Mouse (Mus musculus) intestine, postnatal 0 days (tissue): ENCODE measurements around the gene Pik3c2b. TPM values are rescaled to one million over a fixed set of nuclear protein-coding genes. Genes with fewer than 3 reads are reported as not detected.

Experiments used
- ATAC-seq: fragments of 200-750 bp; cut with Nextera tagmentation; 2 replicates; pipeline ENCODE4 v1.8.0; 2017; ENCODE audit warnings: mild to moderate bottlenecking, moderate TSS enrichment, moderate library complexity
- H3K27ac ChIP-seq: fragments of 300-500 bp; sonication (generic); 2 replicates; pipeline ENCODE4 v1.5.1; 2014; ENCODE audit warnings: mild to moderate bottlenecking, low read depth, low read length, moderate library complexity
- H3K27me3 ChIP-seq: fragments of 300-500 bp; sonication (generic); replicated peaks from 2 replicates; pipeline ENCODE4 v1.6.1; 2014; ENCODE audit warnings: low read length, mixed read lengths; ENCODE audit not compliant: control insufficient read depth, insufficient read depth
- H3K36me3 ChIP-seq: fragments of 300-500 bp; sonication (generic); 2 replicates; pipeline ENCODE4 v1.6.1; 2014; ENCODE audit warnings: mild to moderate bottlenecking, moderate library complexity; ENCODE audit not compliant: control insufficient read depth, insufficient read depth
- H3K4me1 ChIP-seq: fragments of 300-500 bp; sonication (generic); replicated peaks from 2 replicates; pipeline ENCODE4 v1.6.1; 2014; ENCODE audit warnings: antibody characterized with exemption, low read length, mixed read lengths; ENCODE audit not compliant: control insufficient read depth, insufficient read depth
- H3K4me2 ChIP-seq: fragments of 300-500 bp; sonication (generic); replicated peaks from 2 replicates; pipeline ENCODE4 v1.6.1; 2014; ENCODE audit warnings: low read depth, mild to moderate bottlenecking, moderate library complexity
- H3K4me3 ChIP-seq: fragments of 300-500 bp; sonication (generic); 2 replicates; pipeline ENCODE4 v1.5.1; 2014; ENCODE audit warnings: low read depth, low read length
- H3K9ac ChIP-seq: fragments of 300-500 bp; sonication (generic); 2 replicates; pipeline ENCODE4 v1.6.1; 2014; ENCODE audit warnings: mild to moderate bottlenecking, low read depth, low read length
- H3K9me3 ChIP-seq: fragments of 300-500 bp; sonication (generic); 2 replicates; pipeline ENCODE4 v1.6.1; 2016; ENCODE audit warnings: mixed run types; ENCODE audit not compliant: control insufficient read depth
- CTCF ChIP-seq: sonication (generic); IDR thresholded peaks from 2 replicates; pipeline ENCODE4 v1.5.1; 2016; ENCODE audit warnings: low read depth, mild to moderate bottlenecking, control low read depth, antibody characterized with exemption, moderate library complexity
- WGBS: fragments of 180-500 bp; shearing (Covaris S2); extraction: QIAGEN DNeasy Blood & Tissue Kit; methylation state at CpG from one replicate; pipeline ENCODE4 v1.1.7; 2014; 5-methylcytosine and 5-hydroxymethylcytosine counted together
- polyA plus RNA-seq: library from polyadenylated mRNA; unstranded; fragments of >200 nt; fragmentation: Nextera tagmentation; extraction: Ambion mirVana; gene quantifications from 2 replicates; pipeline ENCODE4 v1.2.1, GENCODE M21; 2015

Gene Pik3c2b
- polyA plus RNA-seq, 1 experiment from 2014 or later = 3.1 TPM

DNA sequence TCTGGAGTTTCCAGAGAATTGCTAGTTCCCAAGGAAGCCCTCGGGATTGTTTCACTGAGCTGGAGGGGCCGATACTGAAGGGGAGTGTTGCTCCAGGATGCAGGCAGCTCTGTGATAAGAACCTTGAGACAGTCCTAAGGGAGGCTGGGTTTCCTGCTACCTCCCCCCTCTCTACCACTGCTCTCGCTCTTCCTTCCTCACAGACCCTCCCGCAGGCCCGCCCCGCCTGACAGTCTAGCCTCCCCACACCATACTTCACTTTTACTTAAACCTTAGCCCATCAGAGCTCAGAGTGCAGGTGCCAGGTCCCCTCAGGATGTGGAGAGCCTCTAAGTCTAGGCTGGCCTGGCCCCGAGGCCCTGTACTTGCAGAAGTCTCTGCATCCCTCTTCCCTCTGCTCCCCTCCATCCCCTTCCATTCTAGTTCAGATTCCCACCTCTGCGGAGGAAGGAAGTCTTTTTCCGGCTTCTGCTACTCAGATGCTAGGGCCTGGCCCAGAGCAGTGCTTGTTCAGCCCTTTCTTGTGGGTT, 27.9 kb downstream of the Pik3c2b start:
- H3K27ac ChIP-seq = 0 out of 2 replicates have a peak overlapping the region, but pooled peaks have one; percentile 50
- peaks cover 10% of the 10 kb centered on the region; the same call in 1 of the 2 replicates for H3K4me1 ChIP-seq
- H3K36me3 ChIP-seq = peaks cover 20% of the 10 kb centered on the region; the same call in 1 of the 2 replicates
- no peaks in the 10 kb centered on the region for H3K9me3 ChIP-seq
- H3K9ac ChIP-seq = no peak overlapping the region
- H3K27me3 ChIP-seq = no peaks in the 10 kb centered on the region
- TF ChIP-seq CTCF = no peak
- no peak for ATAC-seq
- no peak overlapping the region for H3K4me2 ChIP-seq
- WGBS = 65% methylated on average over 9 of the region's 9 CpGs
- H3K4me3 ChIP-seq = no peak overlapping the region

DNA sequence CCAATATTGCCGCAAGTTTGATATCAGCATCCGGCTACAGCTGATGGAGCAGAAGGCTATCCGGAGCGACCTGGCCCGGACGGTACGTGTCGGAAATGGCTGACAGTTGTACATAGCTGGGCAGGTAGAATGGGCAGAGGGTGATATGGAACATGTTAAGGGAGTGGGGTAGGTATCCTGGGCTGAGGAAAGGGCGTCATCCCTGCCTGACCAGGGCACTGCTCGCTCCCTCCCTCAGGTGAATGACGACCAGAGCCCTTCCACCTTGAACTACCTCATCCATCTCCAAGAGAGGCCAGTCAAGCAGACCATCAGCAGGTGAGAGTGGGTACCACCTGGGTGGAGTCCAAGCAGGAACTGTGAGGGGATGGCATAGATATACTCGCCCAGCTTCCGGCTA, 29.1 kb downstream of the Pik3c2b start:
- Histone ChIP-seq H3K4me1 (peaks cover 10% of the 10 kb centered on the region; the same call in 1 of the 2 replicates), H3K4me3 (no peak overlapping the region), H3K4me2 (no peak overlapping the region), H3K9me3 (no peaks in the 10 kb centered on the region), H3K9ac (no peak overlapping the region), H3K27me3 (no peaks in the 10 kb centered on the region), H3K27ac (no peak overlapping the region), H3K36me3 (peaks cover 16% of the 10 kb centered on the region; the same call in 1 of the 2 replicates)
- no peak for TF ChIP-seq CTCF
- no peak for ATAC-seq
- WGBS = 96% methylated on average over 13 of the region's 13 CpGs

DNA sequence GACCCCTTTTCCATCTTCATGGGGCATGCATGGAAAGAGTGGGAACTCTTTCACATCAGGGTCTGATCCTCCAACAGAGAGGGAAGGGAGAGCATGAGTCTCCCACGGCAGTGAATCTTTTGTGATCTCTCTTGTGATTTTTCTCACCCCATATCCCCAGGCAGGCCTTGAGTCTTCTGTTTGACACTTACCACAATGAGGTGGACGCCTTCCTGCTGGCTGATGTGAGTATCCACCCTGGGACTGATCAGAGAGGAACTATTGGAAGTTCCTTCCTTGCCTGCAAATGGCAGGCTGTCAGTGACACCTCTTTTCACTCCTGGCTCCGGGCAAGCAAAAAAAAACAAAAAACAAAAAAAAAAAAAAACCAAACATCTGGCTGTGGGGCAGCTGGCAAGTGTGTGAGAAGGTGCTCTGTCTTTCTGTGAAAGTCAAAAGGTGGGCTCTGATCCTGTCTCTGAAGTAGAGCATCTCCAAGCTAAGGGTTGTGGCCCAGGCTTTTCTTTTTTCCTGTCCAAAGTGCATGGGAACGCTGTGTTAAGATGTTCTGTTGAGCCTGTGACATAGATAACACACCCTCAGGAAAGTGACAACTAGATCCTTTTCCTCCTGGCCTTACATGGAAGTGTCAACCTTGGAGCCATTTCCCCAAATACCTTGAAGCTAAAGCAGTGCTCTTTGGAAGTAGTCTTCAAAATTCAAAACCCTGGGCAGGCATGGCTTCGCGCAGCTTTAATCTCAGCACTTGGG, 30.4 kb downstream of the Pik3c2b start:
- TF ChIP-seq CTCF = no peak
- WGBS = 77% methylated on average over 6 of the region's 6 CpGs
- Histone ChIP-seq H3K4me1 (peaks cover 8% of the 10 kb centered on the region; the same call in 1 of the 2 replicates), H3K4me2 (no peak overlapping the region), H3K27me3 (no peaks in the 10 kb centered on the region), H3K36me3 (peaks cover 22% of the 10 kb centered on the region; the same call in 1 of the 2 replicates), H3K27ac (no peak overlapping the region), H3K9me3 (no peaks in the 10 kb centered on the region), H3K9ac (no peak overlapping the region), H3K4me3 (no peak overlapping the region)
- ATAC-seq = no peak

DNA sequence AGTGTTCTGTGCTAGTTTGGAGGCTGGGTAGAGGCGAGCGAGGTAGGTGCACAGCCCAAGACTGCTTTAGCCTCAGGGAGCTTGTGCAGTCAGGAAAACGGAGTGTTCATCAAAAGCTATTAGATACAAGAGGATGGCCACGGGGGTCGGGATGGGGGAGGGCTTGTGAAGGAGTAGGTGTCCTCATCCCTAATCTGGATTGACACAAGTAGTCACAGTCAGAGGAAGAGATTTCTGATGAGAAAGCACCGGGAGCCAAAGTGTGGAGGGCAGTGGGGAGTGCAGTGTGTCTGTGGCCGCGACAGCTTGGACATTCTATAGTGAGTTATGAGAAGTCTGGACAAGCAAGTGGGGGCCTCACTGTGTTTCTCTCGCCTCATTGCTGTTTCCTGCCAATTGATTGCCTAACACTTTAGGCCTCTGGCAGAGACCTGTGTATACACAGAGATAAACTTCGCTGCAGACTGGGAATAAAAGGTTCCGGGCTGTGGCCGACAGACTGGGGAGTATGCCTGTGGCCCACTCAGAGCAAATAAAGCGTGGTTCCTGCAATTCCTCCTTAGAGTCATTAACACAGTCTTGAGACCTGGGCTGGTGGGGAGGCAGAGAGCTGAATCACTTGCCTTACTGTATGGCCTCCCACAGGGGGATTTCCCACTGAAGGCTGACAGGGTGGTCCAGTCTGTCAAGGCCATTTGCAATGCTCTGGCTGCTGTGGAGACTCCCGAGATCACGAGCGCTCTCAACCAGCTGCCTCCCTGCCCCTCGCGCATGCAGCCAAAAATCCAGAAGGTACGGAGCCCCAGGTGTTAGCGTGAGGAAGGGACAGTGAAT, 31.4 kb downstream of the Pik3c2b start:
- 33% methylated on average over 20 of the region's 20 CpGs for WGBS
- no peak overlapping the region for H3K4me3 ChIP-seq
- no peaks in the 10 kb centered on the region for H3K9me3 ChIP-seq
- H3K4me2 ChIP-seq = no peak overlapping the region
- peaks cover 8% of the 10 kb centered on the region; the same call in 1 of the 2 replicates for H3K4me1 ChIP-seq
- ATAC-seq = peak; percentile 48; the same call in 1 of the 2 replicates
- H3K9ac ChIP-seq = no peak overlapping the region
- H3K27me3 ChIP-seq = no peaks in the 10 kb centered on the region
- TF ChIP-seq CTCF = no peak
- H3K36me3 ChIP-seq = peaks cover 24% of the 10 kb centered on the region; the same call in 1 of the 2 replicates
- H3K27ac ChIP-seq = peak overlapping the region; percentile 24

DNA sequence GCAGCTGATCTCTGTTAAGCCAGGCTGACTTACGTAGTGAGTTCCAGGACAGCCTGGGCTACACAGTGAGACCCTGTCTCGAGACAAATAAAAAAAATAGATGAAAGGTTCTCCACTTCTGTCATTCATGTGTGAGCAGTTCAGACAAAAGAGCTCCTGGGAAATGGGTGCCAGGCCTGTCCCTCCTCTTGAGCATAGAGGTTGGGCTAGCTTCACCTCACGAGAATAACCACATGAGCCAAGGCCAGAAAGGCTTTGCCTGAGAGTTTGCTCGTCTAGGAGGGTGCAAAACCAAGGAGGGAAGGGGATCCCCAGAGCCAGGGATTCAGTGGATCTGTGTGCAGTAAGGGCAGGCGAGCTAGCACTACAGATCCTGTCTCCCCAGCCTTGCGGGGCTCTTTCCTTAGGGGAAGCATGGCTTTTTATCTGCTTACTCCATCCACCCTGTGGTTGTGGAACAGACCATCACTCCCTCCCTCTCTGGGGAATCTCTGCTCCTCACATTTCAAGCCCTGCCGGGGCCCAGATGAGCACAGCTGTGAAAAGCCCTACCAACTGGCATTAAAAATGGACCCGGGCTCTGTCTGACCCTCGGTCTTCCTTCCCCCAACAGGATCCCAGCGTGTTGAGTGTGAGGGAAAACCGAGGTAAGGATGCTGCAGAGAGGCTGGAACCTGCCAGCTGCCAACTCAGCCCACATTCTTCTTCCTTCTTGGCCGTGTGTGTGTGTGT, 32.3 kb downstream of the Pik3c2b start:
- ATAC-seq = no peak
- 68% methylated on average over 11 of the region's 12 CpGs for WGBS
- H3K9ac ChIP-seq = no peak overlapping the region

More for the DNA sequence above, 32.3 kb downstream of the Pik3c2b start:
- 0 out of 2 replicates have a peak overlapping the region, but pooled peaks have one; percentile 24 for H3K27ac ChIP-seq
- H3K4me1 ChIP-seq = peaks cover 8% of the 10 kb centered on the region; the same call in 1 of the 2 replicates
- no peaks in the 10 kb centered on the region for H3K9me3 ChIP-seq
- H3K36me3 ChIP-seq = peaks cover 29% of the 10 kb centered on the region
- no peak overlapping the region for H3K4me3 ChIP-seq
- no peak overlapping the region for H3K4me2 ChIP-seq
- H3K27me3 ChIP-seq = no peaks in the 10 kb centered on the region
- TF ChIP-seq CTCF = no peak
